Mouse (Mus musculus) testis, adult 2 months (tissue): ENCODE data around the gene Qtrt1.
A peak's percentile ranks its signal among the peaks of the same experiment; 100 is the strongest.

Experiments used
- CTCF ChIP-seq: fragments of 200-500 bp; IDR thresholded peaks from 2 replicates; pipeline ENCODE4 v1.5.1; 2012; ENCODE audit warnings: low read depth, mild to moderate bottlenecking, inconsistent platforms, low read length, moderate library complexity; ENCODE audit not compliant: control insufficient read depth, insufficient read depth, insufficient replicate concordance
- POLR2A ChIP-seq: fragments of 200-500 bp; IDR thresholded peaks from 2 replicates; pipeline ENCODE4 v1.6.1; 2012; ENCODE audit warnings: low read depth, mild to moderate bottlenecking, inconsistent platforms, low read length, moderate library complexity; ENCODE audit not compliant: control insufficient read depth

DNA sequence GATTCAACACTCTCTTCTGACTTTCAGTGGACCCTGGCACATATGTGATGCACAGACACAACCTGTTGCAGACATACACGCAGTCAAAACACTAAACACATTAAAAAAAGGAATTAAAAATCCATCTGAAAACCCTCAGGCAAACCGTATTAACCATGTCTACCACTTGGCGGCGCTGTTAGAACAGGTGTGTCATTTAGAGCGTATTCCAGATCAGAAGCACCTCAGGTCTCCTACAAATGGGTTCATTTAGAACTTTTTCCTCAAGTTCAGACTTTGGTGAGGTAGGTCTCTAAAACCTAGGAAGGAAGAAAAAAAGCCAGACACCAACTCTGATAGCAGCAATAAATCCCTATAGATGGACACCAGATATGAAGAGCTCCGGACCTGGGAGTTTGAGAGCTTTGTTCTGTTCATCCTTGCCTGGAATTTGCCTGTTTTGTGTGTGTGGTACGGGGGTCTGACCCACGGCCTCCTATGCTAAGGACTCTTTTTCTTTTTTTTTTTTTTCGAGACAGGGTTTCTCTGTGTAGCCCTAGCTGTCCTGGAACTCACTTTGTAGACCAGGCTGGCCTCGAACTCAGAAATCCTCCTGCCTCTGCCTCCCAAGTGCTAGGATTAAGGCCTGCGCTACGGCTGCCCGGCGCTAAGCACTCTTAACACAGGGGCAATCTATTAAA lies 45.0 kb upstream of the Qtrt1 start:
- TF ChIP-seq CTCF (peak; percentile 34; the same call in 1 of the 2 replicates), POLR2A (no peak)
